ENCODE assay signal across 15 mouse cellular contexts in genomic region chr17:79977154-79977571, GRCm38 (mm10).
A peak's percentile ranks its signal among the peaks of the same experiment; 100 is the strongest.
DNase-seq lines count a peak whose midpoint lies in the region; ATAC-seq lines count a peak whose summit lies in the region.
"Had no signal": no experiment of that assay in that cellular context is flagged by ENCODE, and none has a peak within 500 bp of the region (broad histone marks: within the 10 kb centered on the region; RNA-seq: fewer than 3 reads in every experiment).

No protein-coding gene starts in this region.

- ATAC-seq in forebrain, embryonic 14.5 days, result no peak
- no peak for ATAC-seq in forebrain, embryonic 13.5 days
- ATAC-seq in lung, embryonic 16.5 days (ENCODE audit: low read depth), result peak; percentile 84
- ATAC-seq in hindbrain, embryonic 14.5 days (ENCODE audit: low FRiP score), result no peak
- ATAC-seq: intestine, postnatal 0 days; liver, embryonic 12.5 days had no signal

- no peaks in the 10 kb centered on the region for H3K36me3 ChIP-seq in forebrain, embryonic 14.5 days (ENCODE audit: control insufficient read depth, insufficient read depth, low read length)
- H3K36me3 ChIP-seq in forebrain, embryonic 13.5 days (ENCODE audit: poor library complexity, severe bottlenecking), result no peaks in the 10 kb centered on the region
- H3K36me3 ChIP-seq in lung, embryonic 16.5 days (ENCODE audit: control insufficient read depth, insufficient read depth, low read length), result no peaks in the 10 kb centered on the region
- no peaks in the 10 kb centered on the region for H3K36me3 ChIP-seq in hindbrain, embryonic 14.5 days (replicated peaks; ENCODE audit: control insufficient read depth, insufficient read depth)
- H3K36me3 ChIP-seq: liver, embryonic 12.5 days had no signal

- peak; percentile 68 for DNase-seq in forebrain, embryonic 14.5 days (ENCODE audit: low spot score)
- DNase-seq in lung, adult 18-20 months, result no peak
- DNase-seq in forelimb bud, embryonic 11.5 days (ENCODE audit: low read depth, low spot score), result peak; percentile 49
- peak; percentile 17 to 41 for DNase-seq in lung, postnatal 4 days
- DNase-seq in cerebellum, adult 9-11 months, result no peak
- DNase-seq in hindbrain, embryonic 14.5 days (ENCODE audit: low spot score), result no peak
- DNase-seq: adrenal gland, adult 2 months; heart, adult 18-20 months; heart, postnatal 4 days; thymus, adult 18-20 months had no signal

- no peak overlapping the region for H3K9ac ChIP-seq in forebrain, embryonic 14.5 days (ENCODE audit: low read length)
- no peak overlapping the region for H3K9ac ChIP-seq in forebrain, embryonic 13.5 days
- H3K9ac ChIP-seq in lung, embryonic 16.5 days (ENCODE audit: low read length), result no peak overlapping the region
- no peak overlapping the region for H3K9ac ChIP-seq in hindbrain, embryonic 14.5 days
- H3K9ac ChIP-seq: liver, embryonic 12.5 days had no signal

- WGBS in forebrain, embryonic 14.5 days, result 46% methylated on average over 3 of the region's 3 CpGs
- 56% methylated on average over 3 of the region's 3 CpGs for WGBS in forebrain, embryonic 13.5 days
- 43% methylated on average over 3 of the region's 3 CpGs for WGBS in lung, embryonic 16.5 days
- WGBS in hindbrain, embryonic 14.5 days, result 71% methylated on average over 3 of the region's 3 CpGs

- no peak overlapping the region for H3K4me3 ChIP-seq in forebrain, embryonic 14.5 days (ENCODE audit: low read depth, low read length)
- H3K4me3 ChIP-seq in forebrain, embryonic 13.5 days, result no peak overlapping the region
- H3K4me3 ChIP-seq in lung, embryonic 16.5 days (ENCODE audit: low read length), result no peak overlapping the region
- H3K4me3 ChIP-seq in hindbrain, embryonic 14.5 days (replicated peaks; ENCODE audit: low read length), result no peak overlapping the region
- H3K4me3 ChIP-seq: layer of hippocampus, adult 2 months; liver, embryonic 12.5 days had no signal

- H3K27ac ChIP-seq in forebrain, embryonic 14.5 days (ENCODE audit: low read depth, low read length), result no peak overlapping the region
- H3K27ac ChIP-seq in forebrain, embryonic 13.5 days, result no peak overlapping the region
- no peak overlapping the region for H3K27ac ChIP-seq in lung, embryonic 16.5 days (ENCODE audit: low read length)
- H3K27ac ChIP-seq in hindbrain, embryonic 14.5 days, result no peak overlapping the region
- H3K27ac ChIP-seq: layer of hippocampus, adult 2 months; liver, embryonic 12.5 days had no signal

- no peak overlapping the region for H3K4me2 ChIP-seq in forebrain, embryonic 14.5 days (ENCODE audit: low read length)
- H3K4me2 ChIP-seq in forebrain, embryonic 13.5 days, result no peak overlapping the region
- H3K4me2 ChIP-seq in lung, embryonic 16.5 days (ENCODE audit: low read depth, low read length), result no peak overlapping the region
- no peak overlapping the region for H3K4me2 ChIP-seq in hindbrain, embryonic 14.5 days (replicated peaks)

- peaks cover 4% of the 10 kb centered on the region; the same call in 1 of the 2 replicates for H3K4me1 ChIP-seq in forebrain, embryonic 14.5 days (ENCODE audit: control insufficient read depth, insufficient read depth, low read length)
- H3K4me1 ChIP-seq in forebrain, embryonic 13.5 days, result peaks cover 16% of the 10 kb centered on the region; the same call in 1 of the 2 replicates
- peaks cover 23% of the 10 kb centered on the region for H3K4me1 ChIP-seq in lung, embryonic 16.5 days (replicated peaks; ENCODE audit: control insufficient read depth, insufficient read depth, low read length)
- H3K4me1 ChIP-seq in hindbrain, embryonic 14.5 days (replicated peaks; ENCODE audit: control insufficient read depth, insufficient read depth, low read length), result peaks cover 9% of the 10 kb centered on the region; the same call in 1 of the 2 replicates

- no peaks in the 10 kb centered on the region for H3K27me3 ChIP-seq in forebrain, embryonic 14.5 days (replicated peaks; ENCODE audit: control insufficient read depth, insufficient read depth, low read length)
- H3K27me3 ChIP-seq in forebrain, embryonic 13.5 days, result no peaks in the 10 kb centered on the region
- H3K27me3 ChIP-seq in lung, embryonic 16.5 days (ENCODE audit: control insufficient read depth, insufficient read depth, low read depth, low read length), result no peaks in the 10 kb centered on the region
- no peaks in the 10 kb centered on the region for H3K27me3 ChIP-seq in hindbrain, embryonic 14.5 days (ENCODE audit: control insufficient read depth, insufficient read depth, low read length)
- H3K27me3 ChIP-seq: liver, embryonic 12.5 days had no signal

- no peaks in the 10 kb centered on the region for H3K9me3 ChIP-seq in forebrain, embryonic 14.5 days (replicated peaks; ENCODE audit: control insufficient read depth, low read length)
- H3K9me3 ChIP-seq in forebrain, embryonic 13.5 days (replicated peaks), result no peaks in the 10 kb centered on the region
- H3K9me3 ChIP-seq in lung, embryonic 16.5 days (ENCODE audit: control insufficient read depth, low read length), result no peaks in the 10 kb centered on the region
- no peaks in the 10 kb centered on the region for H3K9me3 ChIP-seq in hindbrain, embryonic 14.5 days (ENCODE audit: control insufficient read depth, low read length)
- H3K9me3 ChIP-seq: liver, embryonic 12.5 days had no signal

Comparison
In these comparisons a context has a peak if more than half of its experiments do, and no peak if none do; other contexts are left out.
1. DNase-seq: peak in forebrain, embryonic 14.5 days (single experiment), forelimb bud, embryonic 11.5 days (single experiment) and lung, postnatal 4 days (2 of 2); none in lung, adult 18-20 months (0 of 2), cerebellum, adult 9-11 months (single experiment) and hindbrain, embryonic 14.5 days (single experiment).